8 mouse cellular contexts compared by ENCODE assay signal in the genomic region with DNA sequence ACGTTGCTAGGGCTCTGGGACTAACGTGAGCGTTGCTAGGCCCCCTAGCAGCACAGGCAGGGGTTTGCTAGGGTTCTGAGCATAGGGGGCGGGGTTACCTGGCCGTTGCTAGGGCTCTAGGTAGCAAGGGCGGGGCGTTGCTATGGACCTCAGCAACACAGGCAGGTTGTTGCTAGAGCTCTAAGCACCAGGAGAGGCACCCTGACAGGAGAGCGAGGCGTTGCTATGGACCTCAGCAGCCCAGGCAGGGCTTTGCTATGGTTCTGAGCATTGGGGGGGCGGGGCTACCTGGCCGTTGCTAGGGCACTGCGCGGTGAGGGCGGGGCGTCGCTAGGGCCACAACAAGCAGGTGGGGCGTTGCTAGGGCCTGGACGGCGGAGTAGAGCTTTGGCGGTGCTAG. TPM values are rescaled to one million over a fixed set of nuclear protein-coding genes. Genes with fewer than 3 reads are reported as not detected.
DNase-seq lines count a peak whose midpoint lies in the region; ATAC-seq and TF ChIP-seq lines count a peak whose summit lies in the region.

No protein-coding gene starts in this region.

- H3K9me3 ChIP-seq in hindbrain, embryonic 10.5 days = no peaks in the 10 kb centered on the region
- H3K9me3 ChIP-seq in limb, embryonic 11.5 days (ENCODE audit: control insufficient read depth, low read length) = no peaks in the 10 kb centered on the region
- H3K9me3 ChIP-seq in midbrain, embryonic 11.5 days (ENCODE audit: control insufficient read depth, low read length) = no peaks in the 10 kb centered on the region

- TF ChIP-seq POLR2A in thymus, adult 2 months (IDR thresholded peaks at IDR 0.05; ENCODE audit: control insufficient read depth, extremely low read depth, insufficient read depth, low read length, poor library complexity) = no peak

- peaks cover 31% of the 10 kb centered on the region for H3K4me1 ChIP-seq in thymus, adult 2 months (replicated peaks; ENCODE audit: control insufficient read depth, insufficient read depth, low read length)
- H3K4me1 ChIP-seq in hindbrain, embryonic 10.5 days (replicated peaks) = peaks cover 87% of the 10 kb centered on the region
- H3K4me1 ChIP-seq in limb, embryonic 11.5 days (ENCODE audit: control insufficient read depth, insufficient read depth, low read length) = peaks cover 35% of the 10 kb centered on the region
- H3K4me1 ChIP-seq in midbrain, embryonic 11.5 days (ENCODE audit: control insufficient read depth, insufficient read depth, low read length) = peaks cover 28% of the 10 kb centered on the region

- no peak for TF ChIP-seq CTCF in thymus, adult 2 months (IDR thresholded peaks at IDR 0.05; ENCODE audit: borderline replicate concordance, control insufficient read depth, extremely low read depth, insufficient read depth, low read length, poor library complexity)

- ATAC-seq in limb, embryonic 11.5 days (ENCODE audit: insufficient number of reproducible peaks, low FRiP score, low TSS enrichment, low read depth) = peak; percentile 56
- no peak; the same call in 1 of the 2 replicates for ATAC-seq in midbrain, embryonic 11.5 days (ENCODE audit: low FRiP score)

- WGBS in thymus, adult 2 months = 2% methylated on average over 20 of the region's 20 CpGs
- WGBS in hindbrain, embryonic 10.5 days = 0% methylated on average over 20 of the region's 20 CpGs
- WGBS in limb, embryonic 11.5 days = 1% methylated on average over 20 of the region's 20 CpGs
- WGBS in midbrain, embryonic 11.5 days = under 1% methylated on average over 20 of the region's 20 CpGs

- peak overlapping the region; percentile 60 for H3K4me2 ChIP-seq in limb, embryonic 11.5 days (ENCODE audit: low read depth, severe bottlenecking)
- H3K4me2 ChIP-seq in midbrain, embryonic 11.5 days = peak overlapping the region; percentile 77

- H3K36me3 ChIP-seq in thymus, adult 2 months (ENCODE audit: control insufficient read depth, insufficient read depth, low read length) = peaks cover 14% of the 10 kb centered on the region
- H3K36me3 ChIP-seq in hindbrain, embryonic 10.5 days = peaks cover 22% of the 10 kb centered on the region
- no peaks in the 10 kb centered on the region for H3K36me3 ChIP-seq in limb, embryonic 11.5 days (ENCODE audit: control insufficient read depth, insufficient read depth, low read length)
- no peaks in the 10 kb centered on the region for H3K36me3 ChIP-seq in midbrain, embryonic 11.5 days (ENCODE audit: control insufficient read depth, insufficient read depth, low read length)

- no peaks in the 10 kb centered on the region for H3K27me3 ChIP-seq in thymus, adult 2 months (ENCODE audit: control insufficient read depth, insufficient read depth, low read length)
- H3K27me3 ChIP-seq in hindbrain, embryonic 10.5 days (ENCODE audit: insufficient read depth, poor library complexity, severe bottlenecking) = peaks cover 71% of the 10 kb centered on the region
- peaks cover 3% of the 10 kb centered on the region; the same call in 1 of the 2 replicates for H3K27me3 ChIP-seq in limb, embryonic 11.5 days (ENCODE audit: control insufficient read depth, insufficient read depth, low read length)
- peaks cover 3% of the 10 kb centered on the region for H3K27me3 ChIP-seq in midbrain, embryonic 11.5 days (ENCODE audit: control insufficient read depth, insufficient read depth, low read length)

- no peak for DNase-seq in thymus, adult 2 months
- DNase-seq in thymus, postnatal 14 days = no peak
- DNase-seq in cerebellum, adult 11-12 months = peak; percentile 84
- DNase-seq in hindbrain, embryonic 10.5 days (ENCODE audit: low spot score) = no peak
- peak; percentile 85 for DNase-seq in limb, embryonic 11.5 days (ENCODE audit: low spot score)
- no peak for DNase-seq in midbrain, embryonic 11.5 days (ENCODE audit: low spot score, missing footprints)
- no peak for DNase-seq in embryo, embryonic 10.5 days (ENCODE audit: low spot score)
- DNase-seq in frontal cortex, postnatal 10 days (ENCODE audit: low spot score in 2 of 2) = no peak

- H3K4me3 ChIP-seq in thymus, adult 2 months (ENCODE audit: control insufficient read depth, insufficient read depth, low read length) = peak overlapping the region; percentile 48
- peak overlapping the region; percentile 74 for H3K4me3 ChIP-seq in hindbrain, embryonic 10.5 days
- H3K4me3 ChIP-seq in limb, embryonic 11.5 days (ENCODE audit: low read depth, low read length) = peak overlapping the region; percentile 60
- peak overlapping the region; percentile 46 for H3K4me3 ChIP-seq in midbrain, embryonic 11.5 days (ENCODE audit: low read depth, low read length)

- H3K9ac ChIP-seq in limb, embryonic 11.5 days (ENCODE audit: low read length) = peak overlapping the region; percentile 75
- peak overlapping the region; percentile 54 for H3K9ac ChIP-seq in midbrain, embryonic 11.5 days (ENCODE audit: low read length)

- peak overlapping the region; percentile 50; the same call in 1 of the 2 replicates for H3K27ac ChIP-seq in thymus, adult 2 months (ENCODE audit: control insufficient read depth, insufficient read depth, low read length)
- H3K27ac ChIP-seq in hindbrain, embryonic 10.5 days = peak overlapping the region; percentile 95
- H3K27ac ChIP-seq in limb, embryonic 11.5 days (replicated peaks; ENCODE audit: low read depth, low read length) = peak overlapping the region; percentile 91
- peak overlapping the region; percentile 79 for H3K27ac ChIP-seq in midbrain, embryonic 11.5 days (ENCODE audit: low read depth, low read length)

RNA-seq across cellular contexts. Expression of a gene that starts 12.2 kb away (rescaled TPM):
- 615 and 696 TPM in 2 replicates for polyA plus RNA-seq in thymus, adult 2 months (2012; rRNA removed)
- polyA plus RNA-seq in hindbrain, embryonic 10.5 days (2016; fragmentation: Nextera tagmentation; extraction: Ambion mirVana) = 11.4 and 18.2 TPM in 2 replicates
- 11.7 and 14.6 TPM in 2 replicates for polyA plus RNA-seq in limb, embryonic 11.5 days (2014; fragmentation: Nextera tagmentation; extraction: Ambion mirVana)
- 9.1 and 10.1 TPM in 2 replicates for polyA plus RNA-seq in midbrain, embryonic 11.5 days (2014; fragmentation: Nextera tagmentation; extraction: Ambion mirVana)

RNA-seq across cellular contexts. Expression of a gene that starts 15.5 kb away (rescaled TPM):
- 48.6 and 53.4 TPM in 2 replicates for polyA plus RNA-seq in thymus, adult 2 months (2012; rRNA removed)
- polyA plus RNA-seq in hindbrain, embryonic 10.5 days (2016; fragmentation: Nextera tagmentation; extraction: Ambion mirVana) = 0.05 TPM in 1 of 2 replicates, not detected in the other
- not detected in 2 replicates for polyA plus RNA-seq in limb, embryonic 11.5 days (2014; fragmentation: Nextera tagmentation; extraction: Ambion mirVana)
- polyA plus RNA-seq in midbrain, embryonic 11.5 days (2014; fragmentation: Nextera tagmentation; extraction: Ambion mirVana) = 0.38 TPM in 1 of 2 replicates, not detected in the other

RNA-seq across cellular contexts. Expression of a gene that starts 16.2 kb away (rescaled TPM):
- polyA plus RNA-seq in thymus, adult 2 months (2012; rRNA removed) = 124 and 136 TPM in 2 replicates
- 73.4 and 82.1 TPM in 2 replicates for polyA plus RNA-seq in hindbrain, embryonic 10.5 days (2016; fragmentation: Nextera tagmentation; extraction: Ambion mirVana)
- polyA plus RNA-seq in limb, embryonic 11.5 days (2014; fragmentation: Nextera tagmentation; extraction: Ambion mirVana) = 46.9 and 48.3 TPM in 2 replicates
- polyA plus RNA-seq in midbrain, embryonic 11.5 days (2014; fragmentation: Nextera tagmentation; extraction: Ambion mirVana) = 25.4 and 30.2 TPM in 2 replicates

RNA-seq across cellular contexts. Expression of a gene that starts 32.0 kb away (rescaled TPM):
- 72.9 and 103 TPM in 2 replicates for polyA plus RNA-seq in thymus, adult 2 months (2012; rRNA removed)
- 35.0 and 40.6 TPM in 2 replicates for polyA plus RNA-seq in hindbrain, embryonic 10.5 days (2016; fragmentation: Nextera tagmentation; extraction: Ambion mirVana)
- 23.1 and 23.6 TPM in 2 replicates for polyA plus RNA-seq in limb, embryonic 11.5 days (2014; fragmentation: Nextera tagmentation; extraction: Ambion mirVana)
- polyA plus RNA-seq in midbrain, embryonic 11.5 days (2014; fragmentation: Nextera tagmentation; extraction: Ambion mirVana) = 28.3 and 29.6 TPM in 2 replicates

RNA-seq across cellular contexts. Expression of a gene that starts 38.2 kb away (rescaled TPM):
- polyA plus RNA-seq in thymus, adult 2 months (2012; rRNA removed) = 17.8 and 20.8 TPM in 2 replicates
- polyA plus RNA-seq in hindbrain, embryonic 10.5 days (2016; fragmentation: Nextera tagmentation; extraction: Ambion mirVana) = 24.8 and 70.3 TPM in 2 replicates
- 11.6 and 12.3 TPM in 2 replicates for polyA plus RNA-seq in limb, embryonic 11.5 days (2014; fragmentation: Nextera tagmentation; extraction: Ambion mirVana)
- polyA plus RNA-seq in midbrain, embryonic 11.5 days (2014; fragmentation: Nextera tagmentation; extraction: Ambion mirVana) = 56.6 and 66.1 TPM in 2 replicates

Comparison
In these comparisons a context has a peak if more than half of its experiments do, and no peak if none do; other contexts are left out.
1. DNase-seq: peak in cerebellum, adult 11-12 months (single experiment) and limb, embryonic 11.5 days (single experiment); none in thymus, adult 2 months (single experiment), thymus, postnatal 14 days (single experiment), hindbrain, embryonic 10.5 days (single experiment), midbrain, embryonic 11.5 days (single experiment), embryo, embryonic 10.5 days (single experiment) and frontal cortex, postnatal 10 days (0 of 2).
2. RNA of a gene that starts 12.2 kb away (polyA plus RNA-seq): 615 to 696 TPM in thymus, adult 2 months; 11.4 to 18.2 TPM in hindbrain, embryonic 10.5 days, 11.7 to 14.6 TPM in limb, embryonic 11.5 days and 9.1 to 10.1 TPM in midbrain, embryonic 11.5 days; every median in the first group is over 10 times any median in the second.
3. RNA of a gene that starts 15.5 kb away (polyA plus RNA-seq): 48.6 to 53.4 TPM in thymus, adult 2 months; 0.38 TPM in midbrain, embryonic 11.5 days, 0.05 TPM in hindbrain, embryonic 10.5 days and not detected in limb, embryonic 11.5 days; every median in the first group is over 10 times any median in the second.
4. Peak in every context shown above with its lines, with median percentiles within 50 percentile points of each other: H3K27ac ChIP-seq and H3K4me3 ChIP-seq.